Mouse (Mus musculus) hindbrain, embryonic 15.5 days (tissue): ENCODE data around the gene Tanc2. TPM values are rescaled to one million over a fixed set of nuclear protein-coding genes. Genes with fewer than 3 reads are reported as not detected.

Experiments
- ATAC-seq: fragments of 200-750 bp; cut with Nextera tagmentation; 2 replicates; pipeline ENCODE4 v1.8.0; 2017; ENCODE audit warnings: low read depth, moderate number of reproducible peaks, moderate TSS enrichment; ENCODE audit not compliant: low FRiP score
- H3K27ac ChIP-seq: fragments of 300-500 bp; sonication (generic); replicated peaks from 2 replicates; pipeline ENCODE4 v1.5.1; 2015; ENCODE audit warnings: mild to moderate bottlenecking, inconsistent platforms
- H3K27me3 ChIP-seq: fragments of 300-500 bp; sonication (generic); 2 replicates; pipeline ENCODE4 v1.6.1; 2015; ENCODE audit warnings: control low read depth, inconsistent platforms
- H3K36me3 ChIP-seq: fragments of 300-500 bp; sonication (generic); 2 replicates; pipeline ENCODE4 v1.6.1; 2015; ENCODE audit warnings: control low read depth, inconsistent platforms
- H3K4me1 ChIP-seq: fragments of 300-500 bp; sonication (generic); replicated peaks from 2 replicates; pipeline ENCODE4 v1.6.1; 2015; ENCODE audit warnings: control low read depth, inconsistent platforms
- H3K4me2 ChIP-seq: fragments of 300-500 bp; sonication (generic); 2 replicates; pipeline ENCODE4 v1.6.1; 2015; ENCODE audit warnings: moderate library complexity, mild to moderate bottlenecking, inconsistent platforms
- H3K4me3 ChIP-seq: fragments of 300-500 bp; sonication (generic); 2 replicates; pipeline ENCODE4 v1.5.1; 2015; ENCODE audit warnings: mild to moderate bottlenecking, inconsistent platforms
- H3K9ac ChIP-seq: fragments of 300-500 bp; sonication (generic); 2 replicates; pipeline ENCODE4 v1.6.1; 2015; ENCODE audit warnings: inconsistent platforms
- H3K9me3 ChIP-seq: fragments of 300-500 bp; sonication (generic); 2 replicates; pipeline ENCODE4 v1.6.1; 2016; ENCODE audit warnings: control low read depth, inconsistent platforms
- WGBS: fragments of 180-500 bp; shearing (Covaris S2); methylation state at CpG from one replicate; pipeline ENCODE4 v1.1.7; 2015; 5-methylcytosine and 5-hydroxymethylcytosine counted together
- polyA plus RNA-seq: library from polyadenylated mRNA; unstranded; fragments of >200 nt; fragmentation: Nextera tagmentation; extraction: Ambion mirVana; gene quantifications from 2 replicates; pipeline ENCODE4 v1.2.1, GENCODE M21; 2015

The Tanc2 gene
- polyA plus RNA-seq, 1 experiment from 2014 or later = 50.8 TPM

DNA sequence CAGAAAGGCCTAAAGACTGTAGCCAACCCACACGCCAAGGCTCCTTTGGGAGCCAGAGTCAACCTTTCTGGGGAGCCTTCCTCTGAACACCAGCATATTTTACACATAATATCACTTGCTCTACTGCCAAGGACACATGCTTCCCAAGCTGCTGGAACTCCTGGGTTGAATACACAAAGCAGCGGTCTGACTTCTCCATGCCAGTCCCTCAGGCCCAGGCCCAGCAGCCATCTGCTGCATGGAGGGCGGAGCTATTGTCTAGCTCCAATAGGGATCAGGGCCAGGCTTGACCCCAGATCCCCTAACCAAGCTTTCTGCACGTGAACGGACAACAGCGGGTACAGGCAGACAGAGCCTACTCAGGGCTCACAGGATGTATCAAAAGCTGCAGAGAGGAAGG is 345.0 kb downstream of the Tanc2 start:
- no peaks in the 10 kb centered on the region for H3K27me3 ChIP-seq

DNA sequence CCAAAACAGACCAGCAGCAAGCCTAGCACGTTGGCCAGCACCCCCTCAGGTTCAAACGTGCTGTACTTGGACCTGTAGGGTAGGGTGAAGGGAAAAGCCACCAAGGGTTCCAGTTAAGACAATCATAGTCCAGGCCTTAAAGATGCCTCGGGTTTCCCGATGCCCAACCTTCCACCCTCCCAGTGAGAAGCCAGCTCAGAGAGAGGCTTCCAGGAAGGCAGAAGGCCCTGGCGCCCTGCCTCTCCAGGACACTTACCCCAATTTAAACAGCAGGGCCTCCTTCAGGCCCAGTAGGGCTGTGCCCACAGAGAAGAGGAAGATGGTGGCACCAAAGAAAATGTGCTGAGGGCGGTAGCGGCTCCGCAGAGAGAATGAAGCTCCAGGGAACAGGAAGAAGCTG is 345.7 kb downstream of the Tanc2 start:
- Histone ChIP-seq H3K9me3 (no peaks in the 10 kb centered on the region), H3K4me1 (0 out of 2 replicates have a peak, but pooled peaks cover 2% of the 10 kb centered on the region), H3K9ac (no peak overlapping the region), H3K4me3 (no peak overlapping the region), H3K27ac (no peak overlapping the region), H3K36me3 (peaks cover 3% of the 10 kb centered on the region; the same call in 1 of the 2 replicates), H3K4me2 (no peak overlapping the region), H3K27me3 (no peaks in the 10 kb centered on the region)
- 86% methylated on average over 8 of the region's 8 CpGs for WGBS
- no peak for ATAC-seq

More for the DNA sequence above, 345.0 kb downstream of the Tanc2 start:
- Histone ChIP-seq H3K9ac (no peak overlapping the region), H3K4me3 (no peak overlapping the region), H3K36me3 (peaks cover 3% of the 10 kb centered on the region), H3K9me3 (no peaks in the 10 kb centered on the region), H3K27ac (no peak overlapping the region), H3K4me1 (0 out of 2 replicates have a peak, but pooled peaks cover 2% of the 10 kb centered on the region), H3K4me2 (no peak overlapping the region)
- WGBS = 40% methylated on average over 6 of the region's 6 CpGs
- ATAC-seq = no peak

DNA sequence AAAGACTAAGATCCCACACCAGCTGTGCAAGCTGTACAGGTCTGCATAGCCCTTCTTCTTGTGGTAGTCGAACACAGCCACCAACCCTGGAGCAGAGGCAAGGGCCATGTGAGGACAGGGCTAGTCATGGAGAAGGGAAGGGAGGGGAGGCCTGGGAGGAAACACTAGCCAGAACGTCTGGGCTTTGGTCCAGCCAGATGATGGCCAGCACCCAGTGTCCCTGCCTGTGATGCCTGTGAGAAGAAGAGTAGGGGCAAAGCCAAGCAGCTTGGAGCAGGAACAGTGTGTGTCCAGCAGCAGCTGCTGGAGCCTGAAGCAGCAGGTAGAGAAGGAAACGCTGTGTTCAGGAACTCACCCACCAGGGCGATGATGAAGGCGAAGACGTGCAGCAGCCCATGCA is 346.4 kb downstream of the Tanc2 start:
- no peak overlapping the region for H3K4me2 ChIP-seq
- H3K9me3 ChIP-seq = no peaks in the 10 kb centered on the region
- H3K4me3 ChIP-seq = no peak overlapping the region
- H3K36me3 ChIP-seq = peaks cover 3% of the 10 kb centered on the region; the same call in 1 of the 2 replicates
- 86% methylated on average over 6 of the region's 6 CpGs for WGBS
- H3K9ac ChIP-seq = no peak overlapping the region
- no peak overlapping the region for H3K27ac ChIP-seq
- H3K27me3 ChIP-seq = no peaks in the 10 kb centered on the region
- ATAC-seq = no peak
- 0 out of 2 replicates have a peak, but pooled peaks cover 2% of the 10 kb centered on the region for H3K4me1 ChIP-seq

DNA sequence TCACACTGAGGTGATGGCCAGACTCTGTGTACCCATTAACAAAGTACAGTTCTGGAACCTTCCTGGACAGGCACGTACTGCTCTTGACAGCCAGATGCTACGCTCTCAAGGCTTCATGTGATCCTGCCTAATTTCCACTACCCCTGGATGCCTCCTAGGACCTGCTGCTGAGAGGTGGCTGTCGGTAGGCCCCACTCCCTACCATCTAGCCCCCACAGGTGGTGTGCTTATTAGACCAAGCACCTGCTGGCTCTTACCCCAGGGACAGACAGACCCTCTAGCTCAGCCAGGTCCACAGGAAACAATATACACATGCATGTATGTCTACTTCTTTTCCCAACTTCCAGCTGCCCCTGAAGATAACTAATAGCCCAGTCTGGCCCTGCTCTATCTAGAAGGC is 347.2 kb downstream of the Tanc2 start:
- ATAC-seq = no peak
- Histone ChIP-seq H3K9me3 (no peaks in the 10 kb centered on the region), H3K4me3 (no peak overlapping the region), H3K36me3 (peaks cover 3% of the 10 kb centered on the region; the same call in 1 of the 2 replicates), H3K4me2 (no peak overlapping the region), H3K27ac (no peak overlapping the region), H3K9ac (no peak overlapping the region), H3K27me3 (no peaks in the 10 kb centered on the region), H3K4me1 (0 out of 2 replicates have a peak, but pooled peaks cover 2% of the 10 kb centered on the region)
- WGBS = 97% methylated on average over 3 of the region's 3 CpGs

DNA sequence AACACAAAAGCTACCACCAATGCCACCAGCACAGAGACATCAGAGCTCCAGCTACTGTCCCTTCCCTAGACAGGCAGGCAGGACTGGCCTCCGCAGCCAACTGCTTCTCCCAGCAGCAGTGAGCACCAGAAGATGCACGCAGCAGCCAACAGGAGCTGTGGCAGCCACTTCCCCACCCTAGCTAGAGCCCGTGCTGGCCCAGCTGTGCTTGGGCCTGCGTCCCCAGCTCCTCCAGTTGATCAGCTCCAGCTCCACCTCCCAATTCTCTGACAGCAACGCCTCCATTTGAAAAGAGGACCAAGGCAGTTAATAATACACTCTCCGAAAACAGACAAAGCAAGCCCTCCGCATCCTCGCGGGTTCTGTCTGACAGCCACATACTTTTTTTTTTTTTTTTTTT is 349.0 kb downstream of the Tanc2 start:
- Histone ChIP-seq H3K27ac (no peak overlapping the region), H3K36me3 (no peaks in the 10 kb centered on the region), H3K9me3 (no peaks in the 10 kb centered on the region), H3K27me3 (no peaks in the 10 kb centered on the region), H3K4me3 (no peak overlapping the region), H3K4me2 (no peak overlapping the region), H3K9ac (no peak overlapping the region), H3K4me1 (peaks cover 14% of the 10 kb centered on the region)
- no peak for ATAC-seq
- 34% methylated on average over 9 of the region's 9 CpGs for WGBS

DNA sequence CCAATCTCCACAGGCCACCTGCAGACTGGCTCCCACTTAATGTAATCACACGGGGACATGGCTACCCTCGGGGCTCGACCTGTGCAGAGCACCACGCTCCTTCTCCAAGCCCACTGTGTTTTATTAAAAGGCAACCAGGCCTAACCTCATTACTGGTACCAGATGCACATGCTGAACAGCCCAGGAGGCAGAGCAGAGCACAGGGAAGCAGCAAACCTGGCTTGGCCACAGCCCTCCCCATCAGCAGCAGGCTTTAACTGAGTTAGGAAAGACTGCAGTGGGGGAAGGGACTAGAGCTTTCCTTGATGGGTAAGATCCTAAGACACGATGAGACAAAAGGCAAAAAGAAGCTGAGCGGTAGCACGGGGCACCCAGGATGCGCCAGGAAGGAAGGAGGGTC is 352.2 kb downstream of the Tanc2 start:
- WGBS = 68% methylated on average over 8 of the region's 8 CpGs
- H3K4me3 ChIP-seq = no peak overlapping the region
- no peak for ATAC-seq
- peaks cover 22% of the 10 kb centered on the region for H3K4me1 ChIP-seq
- no peak overlapping the region for H3K4me2 ChIP-seq
- no peaks in the 10 kb centered on the region for H3K36me3 ChIP-seq
- H3K9me3 ChIP-seq = no peaks in the 10 kb centered on the region
- no peaks in the 10 kb centered on the region; the same call in 1 of the 2 replicates for H3K27me3 ChIP-seq
- no peak overlapping the region for H3K27ac ChIP-seq
- no peak overlapping the region for H3K9ac ChIP-seq

DNA sequence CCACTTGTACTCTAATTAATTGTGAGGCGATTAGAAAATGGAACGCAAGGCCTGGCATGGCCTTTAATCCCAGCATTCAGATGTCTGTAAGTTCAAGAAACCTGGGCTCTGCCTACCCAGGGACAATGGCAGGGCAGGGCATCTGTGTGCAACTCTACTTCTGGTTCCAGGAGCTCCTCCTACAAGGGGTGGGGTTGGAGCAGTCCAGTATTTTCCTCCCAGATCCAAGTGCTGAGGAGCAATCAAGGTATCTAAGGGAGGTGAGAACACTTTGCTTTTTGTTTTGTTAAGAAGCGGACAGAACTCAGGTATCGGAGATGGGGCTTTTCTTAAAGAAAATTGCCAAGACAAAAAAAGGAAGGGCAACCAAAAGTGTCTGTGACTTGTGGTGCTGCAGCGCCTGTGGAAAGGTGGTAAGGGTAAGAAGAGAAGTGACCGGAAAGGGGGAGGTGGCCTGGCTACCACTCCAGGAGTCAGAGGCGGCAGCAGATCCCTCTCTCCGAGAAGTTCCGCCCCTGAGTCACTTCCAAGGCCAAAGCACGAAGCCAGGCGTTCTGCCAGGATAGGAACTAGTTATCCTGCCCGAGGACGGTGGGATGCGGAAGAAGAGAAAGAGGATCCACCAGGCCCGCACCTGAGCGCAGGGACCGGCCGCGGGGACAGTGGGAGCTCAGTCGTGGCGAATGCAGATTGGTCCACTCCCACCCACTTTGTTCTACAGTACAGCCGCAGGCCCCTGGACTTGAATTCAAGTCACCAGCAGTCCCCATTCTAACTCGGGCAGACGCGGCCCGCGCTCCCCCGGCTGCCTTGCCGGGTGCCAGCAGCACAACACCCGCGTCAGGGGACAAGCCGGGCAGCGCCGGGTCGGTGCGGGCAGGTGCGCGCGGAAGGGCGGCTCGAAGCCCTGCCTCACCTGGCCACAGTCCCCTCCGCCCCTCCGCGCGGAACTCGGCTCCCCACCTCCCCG is 353.6 kb downstream of the Tanc2 start:
- H3K4me3 ChIP-seq = peak overlapping the region; percentile 58
- H3K27ac ChIP-seq = peak overlapping the region; percentile 70
- H3K4me2 ChIP-seq = peak overlapping the region; percentile 88
- peak overlapping the region; percentile 53 for H3K9ac ChIP-seq
- H3K9me3 ChIP-seq = no peaks in the 10 kb centered on the region
- H3K36me3 ChIP-seq = no peaks in the 10 kb centered on the region
- ATAC-seq = peak; percentile 60; the same call in 1 of the 2 replicates
- peaks cover 22% of the 10 kb centered on the region for H3K4me1 ChIP-seq
- WGBS = 6% methylated on average over 47 of the region's 47 CpGs
- no peaks in the 10 kb centered on the region; the same call in 1 of the 2 replicates for H3K27me3 ChIP-seq

DNA sequence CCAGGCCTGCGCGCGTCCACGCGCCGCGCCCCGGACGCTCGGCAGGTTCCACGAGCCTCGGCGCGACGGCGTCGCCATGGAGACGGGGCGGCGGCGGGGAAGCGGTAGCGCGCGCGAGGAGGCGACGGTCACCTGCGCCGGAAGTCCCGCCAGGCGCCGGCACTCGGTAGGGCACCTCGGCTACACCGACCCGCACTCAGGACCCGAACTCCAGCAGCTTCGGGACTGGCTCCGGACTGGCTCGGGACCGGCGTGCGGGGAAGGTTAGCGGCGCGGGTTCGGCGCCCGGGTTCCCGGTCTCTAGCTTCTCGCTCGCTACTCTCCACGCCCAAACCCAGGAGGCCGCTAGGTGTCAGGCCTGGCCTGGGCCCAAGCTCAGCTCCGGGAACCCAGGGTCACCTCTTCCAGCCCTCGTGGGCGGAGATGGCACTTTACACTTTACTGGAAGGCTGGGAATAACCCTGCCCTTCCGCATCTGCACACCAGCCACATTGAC is 354.4 kb downstream of the Tanc2 start:
- H3K9me3 ChIP-seq = no peaks in the 10 kb centered on the region
- H3K9ac ChIP-seq = peak overlapping the region; percentile 53
- H3K36me3 ChIP-seq = no peaks in the 10 kb centered on the region
- H3K4me3 ChIP-seq = peak overlapping the region; percentile 58
- no peaks in the 10 kb centered on the region; the same call in 1 of the 2 replicates for H3K27me3 ChIP-seq
- H3K4me2 ChIP-seq = peak overlapping the region; percentile 88
- H3K27ac ChIP-seq = peak overlapping the region; percentile 70
- peak; percentile 85 for ATAC-seq
- H3K4me1 ChIP-seq = peaks cover 20% of the 10 kb centered on the region
- WGBS = under 1% methylated on average over 59 of the region's 59 CpGs

DNA sequence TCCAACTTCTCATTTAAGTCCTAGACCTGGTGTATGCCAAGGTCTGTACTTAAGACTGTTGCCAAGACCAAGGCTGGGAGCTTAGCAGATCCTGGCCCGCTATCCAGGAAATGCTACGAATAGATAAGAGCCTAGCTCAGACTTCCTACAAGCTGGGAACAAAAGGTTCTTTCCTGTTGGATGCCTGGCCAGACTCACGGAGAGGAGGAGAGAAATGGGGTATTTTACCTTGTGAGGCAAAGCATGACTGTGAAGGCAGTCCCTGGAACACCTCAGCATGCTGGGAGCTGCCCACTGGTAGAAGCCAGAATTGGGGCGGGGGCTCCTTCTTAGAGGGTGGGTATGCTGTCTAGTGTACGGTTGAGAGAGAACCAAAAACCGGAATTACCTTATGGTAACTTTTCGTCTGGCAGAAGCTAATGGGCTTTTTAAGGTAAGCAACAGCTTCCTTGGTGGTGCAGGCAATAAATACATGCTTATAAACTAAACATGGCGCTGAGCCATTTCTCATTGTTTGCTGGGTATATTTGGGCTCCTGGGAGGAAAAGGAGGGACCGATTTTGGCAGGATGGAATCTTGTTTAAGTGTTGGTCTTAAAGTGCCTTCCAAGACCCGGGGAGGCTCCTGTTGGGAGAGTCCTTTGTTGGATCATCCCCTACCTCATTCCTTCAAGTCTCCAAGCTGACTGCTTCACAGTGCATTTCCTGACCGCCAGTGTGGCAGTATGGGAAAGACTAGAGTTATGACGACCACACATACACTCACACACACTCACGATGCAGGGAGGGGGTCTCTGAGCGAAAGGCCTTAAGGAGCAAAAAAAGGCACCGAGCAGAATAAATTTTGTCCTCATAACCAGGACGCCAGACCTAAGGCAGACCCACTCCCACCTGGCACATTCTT is 355.2 kb downstream of the Tanc2 start:
- Histone ChIP-seq H3K36me3 (no peaks in the 10 kb centered on the region), H3K9me3 (no peaks in the 10 kb centered on the region), H3K4me1 (peaks cover 20% of the 10 kb centered on the region), H3K4me2 (peak overlapping the region; percentile 88), H3K9ac (peak overlapping the region; percentile 53), H3K27ac (0 out of 2 replicates have a peak overlapping the region, but pooled peaks have one; percentile 57), H3K27me3 (no peaks in the 10 kb centered on the region; the same call in 1 of the 2 replicates), H3K4me3 (peak overlapping the region; percentile 58)
- ATAC-seq = no peak
- WGBS = 73% methylated on average over 16 of the region's 16 CpGs

DNA sequence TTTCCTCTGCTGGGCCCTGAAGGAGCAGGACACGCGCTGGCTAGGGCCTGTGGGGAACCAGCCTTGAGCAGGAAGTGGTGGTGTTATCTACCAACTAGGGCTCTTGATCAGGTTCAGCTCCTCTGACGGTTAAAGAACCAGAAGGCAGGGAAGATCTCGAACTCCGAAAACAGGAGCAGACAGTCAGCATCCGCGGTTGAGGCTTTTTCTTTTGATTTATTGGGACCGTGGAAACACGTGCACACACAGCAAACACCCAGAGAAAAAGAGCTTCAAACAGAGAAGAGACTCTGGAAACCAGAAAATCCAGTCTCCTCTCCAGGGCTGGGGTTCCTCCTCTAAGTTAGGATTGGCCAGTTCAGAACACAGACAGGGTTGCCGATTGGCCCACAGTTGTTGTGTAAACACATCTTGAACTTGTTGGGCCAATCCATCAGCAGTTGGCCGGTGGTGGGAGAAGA is 356.9 kb downstream of the Tanc2 start:
- no peaks in the 10 kb centered on the region for H3K9me3 ChIP-seq
- no peak overlapping the region for H3K4me2 ChIP-seq

DNA sequence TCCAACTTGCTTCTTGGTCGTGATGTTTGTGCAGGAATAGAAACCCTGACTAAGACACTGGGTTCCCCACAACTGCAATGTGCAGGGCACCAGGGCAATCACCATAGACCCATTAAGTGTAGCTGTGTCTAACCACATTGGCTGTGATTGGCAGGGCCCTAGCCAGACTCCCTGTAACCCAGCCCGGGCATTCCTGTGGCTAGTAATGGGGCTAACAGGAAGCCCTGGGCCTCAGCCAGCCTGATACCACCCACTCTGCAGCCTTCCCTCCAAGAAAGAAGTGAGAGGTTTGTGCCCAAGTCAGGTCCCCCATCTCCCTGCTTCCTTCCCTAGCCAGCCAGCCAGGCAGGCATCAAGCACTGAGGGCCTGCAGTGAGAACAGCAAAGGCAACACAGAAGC is 358.5 kb downstream of the Tanc2 start:
- no peaks in the 10 kb centered on the region for H3K36me3 ChIP-seq
- ATAC-seq = no peak
- H3K9ac ChIP-seq = no peak overlapping the region
- 81% methylated on average over 2 of the region's 2 CpGs for WGBS
- H3K9me3 ChIP-seq = no peaks in the 10 kb centered on the region
- no peak overlapping the region for H3K4me2 ChIP-seq
- no peak overlapping the region for H3K27ac ChIP-seq
- H3K4me3 ChIP-seq = no peak overlapping the region
- H3K27me3 ChIP-seq = no peaks in the 10 kb centered on the region; the same call in 1 of the 2 replicates
- peaks cover 14% of the 10 kb centered on the region for H3K4me1 ChIP-seq

More for the DNA sequence above, 356.9 kb downstream of the Tanc2 start:
- no peak for ATAC-seq
- no peak overlapping the region for H3K9ac ChIP-seq
- WGBS = 50% methylated on average over 11 of the region's 11 CpGs
- no peak overlapping the region for H3K27ac ChIP-seq
- peaks cover 20% of the 10 kb centered on the region for H3K4me1 ChIP-seq
- no peaks in the 10 kb centered on the region; the same call in 1 of the 2 replicates for H3K27me3 ChIP-seq
- H3K36me3 ChIP-seq = no peaks in the 10 kb centered on the region
- no peak overlapping the region for H3K4me3 ChIP-seq
